Mouse (Mus musculus) lung, postnatal 0 days (tissue): Measurements from ENCODE around the gene Ralgps2. TPM values are rescaled to one million over a fixed set of nuclear protein-coding genes. Genes with fewer than 3 reads are reported as not detected.

ENCODE experiments used
- ATAC-seq: fragments of 200-750 bp; cut with Nextera tagmentation; 2 replicates; pipeline ENCODE4 v1.8.0; 2017; ENCODE audit warnings: moderate library complexity
- DNase-seq: peaks from one replicate; pipeline ENCODE4 v3.0.0-alpha.2; 2016; ENCODE audit warnings: low spot score
- H3K27ac ChIP-seq: fragments of 300-500 bp; sonication (generic); 2 replicates; pipeline ENCODE4 v1.5.1; 2014; ENCODE audit warnings: antibody characterized with exemption, mild to moderate bottlenecking, low read length, mixed read lengths
- H3K27me3 ChIP-seq: fragments of 300-500 bp; sonication (generic); replicated peaks from 2 replicates; pipeline ENCODE4 v1.6.1; 2014; ENCODE audit warnings: low read length, mixed read lengths; ENCODE audit not compliant: insufficient read depth
- H3K36me3 ChIP-seq: fragments of 300-500 bp; sonication (generic); 2 replicates; pipeline ENCODE4 v1.6.1; 2014; ENCODE audit warnings: low read length, mixed read lengths; ENCODE audit not compliant: insufficient read depth
- H3K4me1 ChIP-seq: fragments of 300-500 bp; sonication (generic); 2 replicates; pipeline ENCODE4 v1.6.1; 2014; ENCODE audit warnings: antibody characterized with exemption, low read depth, low read length, mixed read lengths; ENCODE audit not compliant: insufficient read depth
- H3K4me2 ChIP-seq: fragments of 300-500 bp; sonication (generic); replicated peaks from 2 replicates; pipeline ENCODE4 v1.6.1; 2014; ENCODE audit warnings: low read depth, mild to moderate bottlenecking, low read length, moderate library complexity, mixed read lengths
- H3K4me3 ChIP-seq: fragments of 300-500 bp; sonication (generic); 2 replicates; pipeline ENCODE4 v1.5.1; 2014; ENCODE audit warnings: low read depth, low read length
- H3K9ac ChIP-seq: fragments of 300-500 bp; sonication (generic); replicated peaks from 2 replicates; pipeline ENCODE4 v1.6.1; 2014; ENCODE audit warnings: low read depth, mild to moderate bottlenecking
- H3K9me3 ChIP-seq: fragments of 300-500 bp; sonication (generic); 2 replicates; pipeline ENCODE4 v1.6.1; 2016; ENCODE audit warnings: low read length, mixed read lengths
- CTCF ChIP-seq: IDR thresholded peaks from 2 replicates; pipeline ENCODE4 v1.5.1; 2016; ENCODE audit warnings: antibody characterized with exemption, mild to moderate bottlenecking
- EP300 ChIP-seq: IDR thresholded peaks from 2 replicates; pipeline ENCODE4 v1.6.1; 2016; ENCODE audit warnings: antibody characterized with exemption, mild to moderate bottlenecking, control low read depth
- WGBS: fragments of 180-500 bp; shearing (Covaris S2); extraction: QIAGEN DNeasy Blood & Tissue Kit; methylation state at CpG from one replicate; pipeline ENCODE4 v1.1.7; 2014; 5-methylcytosine and 5-hydroxymethylcytosine counted together
- polyA plus RNA-seq: library from polyadenylated mRNA; unstranded; fragments of >200 nt; fragmentation: Nextera tagmentation; extraction: Ambion mirVana; gene quantifications from 2 replicates; pipeline ENCODE4 v1.2.1, GENCODE M21; 2015

The Ralgps2 gene
- polyA plus RNA-seq, 1 experiment from 2014 or later: 38.3 TPM

DNA sequence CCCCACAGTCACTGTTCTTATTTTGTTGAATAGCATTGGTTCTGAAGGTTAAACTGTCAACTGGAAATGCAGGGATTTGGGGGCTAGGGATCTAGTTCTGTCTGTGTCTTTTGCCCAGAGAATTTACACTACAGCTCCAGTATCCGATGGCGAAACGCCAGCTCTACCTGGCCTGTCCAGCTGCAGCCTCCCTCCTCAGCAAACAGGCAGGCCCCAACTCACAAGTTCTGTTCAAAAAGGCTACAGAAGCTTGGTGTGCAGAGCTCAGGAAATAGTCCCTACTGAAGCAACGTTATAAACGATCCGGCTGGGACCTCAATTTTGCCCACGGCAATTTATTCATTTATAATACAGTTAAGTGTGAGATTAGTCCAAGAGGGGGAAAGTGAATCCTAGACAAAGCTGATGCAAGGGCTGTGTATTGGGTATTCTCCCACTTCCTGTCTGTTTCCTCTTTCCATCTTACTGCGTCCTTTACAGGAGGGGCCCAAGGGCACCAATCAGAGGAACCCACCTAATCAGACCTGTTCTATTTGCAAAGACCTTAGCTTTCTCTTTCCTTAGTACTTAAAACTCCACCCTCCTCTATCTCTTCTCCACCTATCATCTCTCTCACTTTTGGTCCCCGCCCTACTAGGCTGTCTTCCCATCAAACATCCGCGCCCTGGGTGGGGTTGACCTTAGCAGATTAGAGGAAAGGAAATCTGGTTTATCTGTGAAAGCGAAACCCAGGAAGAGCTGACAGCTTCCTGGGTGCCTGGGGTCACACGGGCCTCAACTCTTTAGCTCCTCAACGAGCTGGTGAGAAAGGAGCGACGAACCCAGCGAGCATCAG is 16.7 kb upstream of the Ralgps2 start:
- Histone ChIP-seq H3K27me3 (no peaks in the 10 kb centered on the region), H3K9ac (no peak overlapping the region), H3K36me3 (no peaks in the 10 kb centered on the region), H3K9me3 (no peaks in the 10 kb centered on the region), H3K27ac (no peak overlapping the region), H3K4me1 (no peaks in the 10 kb centered on the region), H3K4me2 (no peak overlapping the region), H3K4me3 (no peak overlapping the region)
- ATAC-seq: peak; percentile 14; the same call in 1 of the 2 replicates
- TF ChIP-seq CTCF: no peak
- no peak for TF ChIP-seq EP300
- 44% methylated on average over 17 of the region's 17 CpGs for WGBS
- peak; percentile 11 for DNase-seq

DNA sequence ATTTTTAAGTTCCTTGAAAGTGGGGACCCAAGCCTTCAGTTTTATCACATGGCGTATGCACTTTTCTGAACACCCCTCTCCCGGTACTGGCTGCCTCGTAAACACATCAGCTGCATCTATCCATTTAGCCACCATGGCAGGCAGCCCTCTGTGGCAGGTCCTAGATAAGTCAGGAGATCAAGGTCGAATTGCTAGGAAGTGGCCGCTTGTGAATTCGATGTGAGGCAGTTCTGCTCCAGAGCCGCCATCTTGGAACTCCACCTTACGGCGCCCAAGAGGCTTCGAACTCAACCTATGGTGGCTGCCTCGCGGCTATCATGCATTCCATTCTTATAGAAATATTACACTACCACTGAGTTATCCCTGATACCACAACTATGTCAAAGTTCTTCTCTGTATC is 14.8 kb upstream of the Ralgps2 start:
- Histone ChIP-seq H3K4me2 (no peak overlapping the region), H3K9ac (no peak overlapping the region), H3K36me3 (no peaks in the 10 kb centered on the region), H3K9me3 (no peaks in the 10 kb centered on the region), H3K4me1 (no peaks in the 10 kb centered on the region), H3K27ac (no peak overlapping the region), H3K4me3 (no peak overlapping the region), H3K27me3 (no peaks in the 10 kb centered on the region)
- WGBS: 97% methylated on average over 12 of the region's 12 CpGs
- TF ChIP-seq CTCF (no peak), EP300 (no peak)
- no peak for ATAC-seq
- DNase-seq: no peak

DNA sequence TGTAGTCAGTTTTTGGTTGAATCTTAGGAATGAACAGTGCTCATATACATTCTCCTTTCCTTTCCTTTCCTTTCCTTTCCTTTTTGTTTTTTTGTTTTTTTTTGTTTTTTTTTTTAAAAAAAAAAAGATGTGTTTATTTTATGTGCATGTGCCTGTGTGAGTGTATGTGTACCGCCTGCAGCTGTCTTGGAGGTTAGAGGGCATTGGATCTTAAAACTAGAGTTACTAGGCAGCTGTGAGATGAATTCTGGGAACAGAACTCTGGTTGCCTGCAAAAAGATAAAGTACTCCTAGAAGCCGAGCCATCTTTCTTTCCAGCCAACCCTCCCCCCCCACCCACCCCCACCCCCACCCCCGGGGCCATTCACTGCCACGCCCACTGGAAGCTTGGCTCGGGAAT is 10.9 kb upstream of the Ralgps2 start:
- ATAC-seq: no peak
- TF ChIP-seq CTCF (no peak), EP300 (no peak)

DNA sequence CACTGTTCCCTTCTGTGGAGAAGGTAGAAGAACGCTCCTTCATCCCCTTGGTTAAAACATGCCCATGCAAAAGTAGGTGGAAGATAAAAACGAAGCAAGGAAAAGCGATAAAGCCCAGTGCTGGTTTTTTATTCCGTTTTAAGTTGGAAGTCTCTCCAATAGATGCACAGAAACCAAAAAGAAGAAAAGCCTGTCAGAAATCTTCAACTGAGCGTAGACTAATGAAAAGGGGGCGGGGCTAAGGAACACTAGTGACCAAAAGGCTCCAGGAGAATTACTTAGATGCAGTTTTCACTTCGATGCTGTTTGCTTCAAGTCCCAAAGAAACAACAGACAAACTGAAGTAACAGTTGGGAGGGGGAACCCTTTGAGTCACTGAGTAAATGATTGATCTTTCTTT is 1.2 kb upstream of the Ralgps2 start:
- TF ChIP-seq EP300 (no peak), CTCF (no peak)
- no peak overlapping the region for H3K9ac ChIP-seq
- peak overlapping the region; percentile 95; the same call in 1 of the 2 replicates for H3K4me2 ChIP-seq
- H3K4me3 ChIP-seq: peak overlapping the region; percentile 96; the same call in 1 of the 2 replicates
- peak; percentile 44 for DNase-seq
- no peak overlapping the region for H3K27ac ChIP-seq
- H3K4me1 ChIP-seq: no peaks in the 10 kb centered on the region; the same call in 1 of the 2 replicates
- H3K27me3 ChIP-seq: no peaks in the 10 kb centered on the region
- no peak for ATAC-seq
- no peaks in the 10 kb centered on the region for H3K36me3 ChIP-seq
- H3K9me3 ChIP-seq: no peaks in the 10 kb centered on the region
- WGBS: 41% methylated on average over 7 of the region's 7 CpGs

More for the DNA sequence above, 10.9 kb upstream of the Ralgps2 start:
- DNase-seq: peak; percentile 32
- Histone ChIP-seq H3K4me3 (no peak overlapping the region), H3K4me1 (no peaks in the 10 kb centered on the region), H3K9me3 (no peaks in the 10 kb centered on the region), H3K27me3 (no peaks in the 10 kb centered on the region), H3K36me3 (no peaks in the 10 kb centered on the region), H3K4me2 (no peak overlapping the region), H3K27ac (no peak overlapping the region), H3K9ac (no peak overlapping the region)
- WGBS: 36% methylated on average over 5 of the region's 5 CpGs

DNA sequence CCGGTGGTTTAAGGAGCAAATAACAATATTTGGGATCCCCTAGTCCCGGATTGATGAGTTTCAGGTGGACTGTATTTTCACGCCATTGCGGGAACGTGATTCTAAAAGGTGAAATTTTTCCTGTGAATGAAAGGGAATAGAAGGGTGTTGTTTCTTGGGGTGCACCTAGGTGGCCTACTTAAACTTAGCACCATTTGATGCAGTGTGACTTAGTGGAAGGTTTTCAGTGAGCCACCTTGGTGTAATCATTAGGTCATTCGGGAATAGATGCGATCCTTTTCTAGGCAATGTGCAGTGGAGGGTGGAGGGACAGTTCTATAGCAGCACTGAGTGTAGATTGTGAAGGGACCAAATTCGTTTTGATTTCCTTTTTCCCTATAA is 706 bp upstream of the Ralgps2 start:
- TF ChIP-seq EP300: no peak
- no peak for TF ChIP-seq CTCF
- no peak overlapping the region for H3K9ac ChIP-seq
- no peak overlapping the region for H3K27ac ChIP-seq
- H3K4me1 ChIP-seq: no peaks in the 10 kb centered on the region; the same call in 1 of the 2 replicates
- no peaks in the 10 kb centered on the region for H3K36me3 ChIP-seq
- WGBS: 8% methylated on average over 8 of the region's 8 CpGs
- ATAC-seq: no peak
- H3K4me3 ChIP-seq: peak overlapping the region; percentile 96
- DNase-seq: no peak
- H3K4me2 ChIP-seq: peak overlapping the region; percentile 95
- no peaks in the 10 kb centered on the region for H3K9me3 ChIP-seq
- H3K27me3 ChIP-seq: no peaks in the 10 kb centered on the region

DNA sequence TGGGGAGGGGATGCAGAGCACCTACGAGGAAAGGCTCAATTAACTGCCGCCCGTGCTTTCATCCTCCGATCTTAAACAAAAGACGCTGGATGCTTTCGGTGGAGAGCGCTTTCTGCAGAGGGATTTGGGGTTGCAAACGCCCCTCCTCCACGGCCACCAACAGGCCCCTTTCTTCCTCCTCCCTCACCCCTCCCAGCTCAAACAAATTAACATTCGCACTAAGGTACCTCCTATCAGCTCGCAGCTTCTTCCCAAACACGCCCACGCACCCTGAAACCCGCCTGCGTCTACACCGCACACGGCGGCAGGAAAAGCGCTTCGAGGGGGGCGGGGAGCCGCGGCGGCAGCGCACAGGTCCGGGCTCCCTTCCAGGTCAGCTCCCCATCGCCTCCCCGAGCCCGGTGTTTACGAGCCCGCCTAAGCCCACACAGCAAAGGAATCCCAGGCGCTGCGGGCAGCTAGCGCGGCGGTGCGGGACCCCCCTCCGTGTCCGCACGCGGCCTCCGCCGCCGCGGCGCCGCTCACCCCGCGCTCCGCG is 652 bp downstream of the Ralgps2 start:
- under 1% methylated on average over 38 of the region's 51 CpGs for WGBS
- DNase-seq: peak; percentile 77

More for the DNA sequence above, 652 bp downstream of the Ralgps2 start:
- Histone ChIP-seq H3K4me2 (peak overlapping the region; percentile 95), H3K27me3 (no peaks in the 10 kb centered on the region), H3K9ac (peak overlapping the region; percentile 69), H3K27ac (peak overlapping the region; percentile 80), H3K4me3 (peak overlapping the region; percentile 96), H3K9me3 (no peaks in the 10 kb centered on the region), H3K36me3 (no peaks in the 10 kb centered on the region), H3K4me1 (no peaks in the 10 kb centered on the region; the same call in 1 of the 2 replicates)
- no peak for TF ChIP-seq CTCF
- no peak for TF ChIP-seq EP300
- peak; percentile 73 for ATAC-seq
